Mouse (Mus musculus): ENCODE measurements at regions not wholly inside any gene's neighbourhood (a gene's known extent, or its start where the extent isn't known, plus 50 kb on each side); places are given as distances from the start of the nearest gene placed in this dataset.

DNA sequence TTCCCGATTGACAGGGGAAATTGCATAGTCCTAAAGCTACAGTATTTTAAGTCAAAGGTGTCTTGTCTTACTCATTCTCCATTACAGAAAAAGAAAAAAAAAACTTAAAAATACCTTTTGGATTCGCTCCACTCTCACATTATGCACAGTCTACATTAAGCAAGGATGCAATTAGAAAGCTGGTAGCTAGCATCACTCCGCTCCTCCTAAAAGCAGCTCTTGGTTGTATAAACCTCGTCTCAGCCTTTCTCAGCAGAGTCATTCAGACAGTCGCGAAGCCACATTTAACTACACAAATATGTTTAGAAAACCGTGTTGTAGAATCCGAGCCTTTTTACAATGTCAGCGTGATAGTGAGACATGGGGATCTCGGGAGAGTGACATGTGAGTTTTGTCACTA is 172.5 kb upstream of the Fat1 start:
- no peak for DNase-seq
- intact Hi-C loops (cut with DNase I): no loop called here

DNA sequence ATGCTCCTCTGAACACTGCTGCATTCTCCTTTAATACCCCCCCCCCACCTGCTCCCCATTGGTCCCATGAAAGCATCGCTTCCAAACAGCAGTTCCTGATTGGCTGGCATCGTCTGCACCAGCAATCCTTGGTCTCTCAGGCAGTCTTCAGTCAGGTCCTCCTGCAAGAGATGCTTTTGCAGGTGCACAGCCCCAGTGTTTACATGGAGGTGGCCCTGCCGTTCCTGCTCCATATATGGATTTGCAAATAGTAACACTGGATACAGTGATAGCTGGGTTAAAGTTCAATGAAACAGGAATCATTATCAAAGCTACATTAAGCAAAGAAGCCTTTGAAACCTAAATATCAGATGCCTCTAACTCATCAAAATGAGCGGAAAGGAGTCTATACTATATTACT is 170.1 kb upstream of the Fat1 start:
- intact Hi-C loops (cut with DNase I): no loop called here
- no peak for DNase-seq

DNA sequence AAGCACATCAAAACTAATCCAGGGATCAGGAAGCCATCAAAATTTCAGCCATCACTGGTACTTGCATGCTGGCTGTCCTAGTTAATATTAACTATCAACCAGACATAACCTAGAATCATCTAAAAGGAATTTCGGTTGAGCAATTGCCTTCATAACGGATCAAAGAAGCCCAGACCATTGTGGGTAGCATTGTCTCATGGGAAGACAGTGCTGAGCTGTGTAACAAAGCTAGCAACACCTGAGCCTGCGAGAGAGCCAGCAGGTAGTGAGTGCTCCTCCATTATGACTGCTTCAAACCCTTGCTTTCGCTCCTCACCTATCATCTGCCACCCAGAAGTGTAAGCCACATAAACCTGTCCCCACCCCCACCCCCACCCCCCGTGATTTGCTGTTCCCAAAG is 169.6 kb upstream of the Fat1 start:
- intact Hi-C loops (cut with DNase I): no loop called here
- no peak for DNase-seq

DNA sequence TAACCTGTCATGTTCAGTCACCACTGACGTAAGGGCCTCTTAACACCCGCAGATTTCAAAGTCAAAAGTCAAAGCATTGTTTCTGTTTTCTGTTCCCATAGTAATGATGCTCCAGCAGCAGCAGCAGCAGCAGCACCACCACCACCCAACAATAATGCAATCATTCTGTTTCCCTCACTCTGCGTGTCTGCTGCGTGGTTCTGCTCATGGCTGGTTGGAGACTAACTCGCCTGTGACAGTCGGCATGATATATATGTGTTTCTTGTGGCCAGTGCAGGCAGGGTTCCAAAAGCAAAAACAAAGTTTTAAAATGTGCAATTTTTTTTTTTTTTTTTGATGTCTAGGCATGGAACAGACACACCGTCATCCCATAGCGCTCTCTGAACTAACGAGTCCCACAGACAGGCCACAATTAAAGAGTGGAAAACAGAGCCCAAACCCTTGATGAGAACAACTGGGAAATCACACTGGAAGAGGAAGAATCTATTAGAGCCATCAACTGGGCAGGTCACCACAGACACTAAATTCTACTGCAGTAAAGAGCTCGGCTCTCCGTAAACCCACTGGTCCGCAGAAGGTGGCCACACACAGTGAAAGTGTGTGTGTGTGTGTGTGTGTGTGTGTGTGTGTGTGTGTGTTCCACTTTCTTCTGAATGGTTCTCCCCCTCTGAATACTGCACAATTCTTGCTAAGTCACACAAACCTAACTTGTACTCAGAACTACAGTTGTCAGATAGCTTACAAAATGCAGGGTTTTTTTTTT is 169.0 kb upstream of the Fat1 start:
- DNase-seq: no peak
- intact Hi-C loops (cut with DNase I): no loop called here

DNA sequence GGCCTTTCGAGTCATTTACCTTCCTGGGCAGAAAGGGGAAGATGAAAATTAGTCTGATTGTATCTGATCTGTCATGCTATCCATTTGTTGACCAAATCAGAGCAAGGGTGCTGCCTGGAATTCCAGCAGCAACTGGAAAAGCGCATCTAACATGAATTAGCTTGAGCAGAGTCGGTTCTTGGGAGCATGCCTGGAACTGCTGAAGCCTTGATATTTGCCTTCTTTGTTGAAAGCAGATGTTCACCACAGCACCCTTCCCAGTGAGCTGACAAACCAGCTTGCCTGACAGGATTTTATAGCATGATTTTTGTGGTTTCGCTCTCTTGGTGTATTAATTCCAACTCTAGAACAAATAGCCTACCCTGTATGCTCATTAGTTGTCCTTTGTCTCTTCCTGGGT is 168.0 kb upstream of the Fat1 start:
- intact Hi-C loops (cut with DNase I): no loop called here
- DNase-seq: no peak

DNA sequence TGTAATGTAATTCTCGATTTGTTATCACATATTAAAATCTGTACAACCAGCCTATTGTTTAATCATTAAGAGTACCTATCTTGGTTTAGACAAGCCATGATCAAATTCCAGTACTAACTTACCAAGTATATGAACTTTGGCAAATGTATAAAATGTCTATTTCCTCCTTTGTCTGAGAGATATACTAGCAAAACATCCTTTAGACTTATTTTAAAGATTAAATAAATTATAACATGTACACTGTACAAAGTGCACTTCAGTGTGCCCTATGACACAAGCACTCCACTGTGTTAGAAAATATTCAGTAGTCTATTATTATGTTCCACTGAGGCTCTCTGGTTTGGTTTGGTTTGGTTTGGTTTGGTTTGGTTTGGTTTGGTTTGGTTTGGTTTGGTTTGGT is 156.0 kb upstream of the Fat1 start:
- no peak for DNase-seq
- intact Hi-C loops (cut with DNase I): no loop called here

DNA sequence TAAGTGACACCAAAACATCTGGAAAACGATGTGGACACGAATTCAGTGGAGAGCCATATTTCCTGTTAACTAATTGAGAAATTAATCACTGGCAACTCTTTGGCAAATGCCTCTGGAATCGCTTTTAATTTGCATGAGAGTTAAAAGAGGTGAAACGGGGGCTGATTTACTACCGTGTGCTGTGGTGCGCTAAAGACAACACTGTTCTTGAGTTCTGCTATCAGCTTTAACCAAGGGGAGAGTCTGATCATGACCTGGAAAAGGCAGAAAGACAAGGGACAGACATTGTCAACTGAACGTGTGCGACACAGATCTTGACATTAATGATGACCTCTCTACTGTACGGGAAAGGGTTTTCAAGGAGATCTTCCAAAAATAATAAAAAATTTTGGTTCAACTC is 152.8 kb upstream of the Fat1 start:
- intact Hi-C loops (cut with DNase I): no loop called here
- no peak for DNase-seq

DNA sequence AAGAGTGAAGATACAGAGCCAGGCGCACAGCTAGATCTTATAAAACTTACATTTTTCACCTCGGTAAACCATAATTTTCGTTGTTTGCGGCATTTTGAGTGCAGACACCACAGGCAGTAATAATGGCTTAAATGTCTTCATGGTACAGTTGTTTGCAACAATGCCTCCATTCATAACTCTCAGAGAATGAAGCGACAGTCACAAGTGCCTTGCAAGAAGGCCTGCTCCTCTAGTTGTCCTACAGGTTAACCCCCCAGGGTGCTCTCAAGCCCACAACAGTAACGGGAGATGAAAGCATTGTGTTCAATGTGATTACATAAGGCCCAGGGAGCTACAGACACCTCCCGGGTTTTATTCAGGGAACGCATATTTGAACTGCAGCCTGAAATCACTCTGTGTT is 150.1 kb upstream of the Fat1 start:
- intact Hi-C loops (cut with DNase I): no loop called here
- DNase-seq: no peak

DNA sequence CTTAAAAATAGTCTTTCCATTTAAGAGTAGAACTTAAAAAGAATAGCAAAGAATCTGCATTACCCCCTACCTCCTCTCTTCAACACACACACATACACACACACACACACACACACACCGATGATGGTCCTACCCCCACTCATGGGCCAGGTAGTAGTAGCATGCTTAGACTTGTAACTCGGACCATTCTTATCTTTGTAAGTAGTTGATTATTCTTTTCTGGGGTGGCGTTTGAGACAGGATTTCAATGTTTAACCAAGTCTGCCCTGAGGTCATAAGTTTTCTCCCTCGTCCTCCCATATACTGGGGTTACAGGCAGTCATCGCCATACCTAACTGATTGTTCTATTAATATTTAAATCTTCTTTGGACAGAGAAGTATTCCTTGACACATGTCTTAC is 148.5 kb upstream of the Fat1 start:
- DNase-seq: no peak
- intact Hi-C loops (cut with DNase I): no loop called here

DNA sequence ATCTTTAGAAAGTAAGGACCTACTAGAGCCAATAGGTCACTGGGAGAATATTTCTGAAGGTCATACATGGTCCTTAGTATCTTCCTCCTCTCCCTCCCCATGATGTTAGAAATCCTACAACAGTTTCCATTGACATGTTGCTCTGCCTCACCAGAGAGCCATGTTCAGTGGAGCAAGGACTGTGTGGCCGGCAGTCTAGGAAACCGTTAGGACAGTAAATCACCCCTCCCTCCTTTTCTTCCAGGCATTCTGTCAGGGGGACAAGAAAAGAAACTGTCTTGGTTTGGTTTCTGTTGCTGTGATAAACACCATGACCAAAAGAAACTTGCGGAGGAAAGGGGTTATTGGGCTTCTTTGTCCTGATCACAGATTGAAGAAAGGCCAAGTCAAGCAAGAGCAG is 147.0 kb upstream of the Fat1 start:
- no peak for DNase-seq
- intact Hi-C loops (cut with DNase I): no loop called here

DNA sequence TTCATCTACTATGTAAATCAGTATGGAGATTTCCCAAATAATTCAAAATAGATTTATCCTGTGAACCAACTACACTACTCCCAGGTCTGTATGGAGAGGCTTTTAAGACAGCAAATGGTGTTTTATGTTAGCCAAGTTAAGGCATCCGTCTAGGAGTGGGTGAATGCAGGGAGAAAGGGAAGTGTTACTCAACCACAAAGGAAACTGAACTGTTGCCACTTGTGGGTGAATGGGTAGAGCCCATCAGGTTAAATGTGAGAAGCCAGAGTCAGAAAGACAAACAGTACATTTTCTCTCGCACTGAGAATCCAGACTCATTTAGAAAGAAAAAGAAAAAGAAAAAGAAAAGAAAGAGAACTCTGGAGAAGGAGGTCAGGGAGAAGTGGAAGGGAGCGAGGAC is 135.7 kb upstream of the Fat1 start:
- no peak for DNase-seq
- intact Hi-C loops (cut with DNase I): no loop called here

DNA sequence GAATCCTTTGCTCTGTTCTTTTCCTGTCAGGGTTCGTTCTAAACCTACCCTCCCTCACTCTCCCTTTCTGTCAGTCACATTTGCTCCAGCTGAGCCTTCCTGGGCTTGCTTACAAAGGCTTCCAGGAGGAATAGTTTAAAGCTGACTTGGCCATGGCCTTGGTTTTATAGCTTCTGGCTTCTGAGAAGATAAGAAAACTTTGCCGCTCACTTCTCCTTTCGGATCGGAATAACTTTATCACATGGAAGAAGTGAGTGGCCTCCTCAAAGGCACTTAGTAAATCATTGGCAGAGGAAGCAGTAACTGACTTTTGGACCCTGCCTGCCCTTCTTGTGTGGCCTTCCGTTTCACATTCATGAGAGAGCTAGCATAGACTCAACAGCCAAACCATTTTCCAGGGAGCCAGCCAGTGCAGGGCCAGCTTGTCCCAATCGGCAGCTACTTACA is 134.4 kb upstream of the Fat1 start:
- intact Hi-C loops (cut with DNase I): no loop called here
- no peak for DNase-seq

DNA sequence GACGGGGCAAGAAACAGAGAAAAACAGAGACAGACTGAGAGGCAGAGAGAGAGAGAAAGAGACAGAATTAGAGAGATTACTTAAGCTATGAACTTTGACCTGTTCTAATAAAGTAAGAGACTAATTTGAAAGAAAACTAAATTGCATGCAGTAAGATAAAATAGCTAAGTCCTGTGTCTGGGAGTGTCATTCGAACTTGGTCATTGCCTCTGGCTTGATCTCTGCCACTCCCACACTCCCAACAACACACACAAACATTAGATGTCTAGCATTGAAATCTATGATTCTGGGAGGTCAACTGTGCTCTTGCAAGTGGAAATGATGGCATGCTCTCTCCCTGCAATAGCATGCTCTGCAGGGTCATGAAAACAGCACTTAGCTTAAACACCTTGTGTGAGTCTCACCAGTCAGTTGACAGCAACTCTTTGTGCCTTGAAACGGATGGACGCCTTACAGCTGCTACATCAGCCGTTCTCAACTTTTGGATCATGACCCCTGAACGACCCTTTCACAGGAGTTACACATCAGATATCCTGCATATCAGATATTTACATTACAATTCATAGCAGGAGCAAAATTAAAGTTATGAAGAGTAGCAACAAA is 133.5 kb upstream of the Fat1 start:
- DNase-seq: no peak
- intact Hi-C loops (cut with DNase I): no loop called here

DNA sequence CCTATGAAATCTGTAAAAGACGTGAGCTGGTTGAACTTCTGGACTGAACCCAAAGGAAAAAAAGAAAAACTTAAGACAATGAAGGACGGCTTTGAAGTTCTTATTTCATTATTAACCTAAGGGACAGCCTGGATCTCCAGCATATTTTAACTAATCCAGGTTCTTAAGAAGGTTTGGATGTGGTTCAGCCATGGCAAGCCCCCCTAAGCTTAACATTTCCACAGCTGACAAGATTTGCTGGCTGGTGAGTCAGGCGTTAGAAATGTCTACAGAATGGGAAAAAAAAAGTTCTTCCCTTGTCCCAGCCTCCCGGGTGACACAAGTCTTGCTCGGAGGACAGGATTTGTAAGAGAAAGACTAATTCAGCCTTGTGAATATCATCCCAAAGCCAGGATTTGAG is 132.9 kb upstream of the Fat1 start:
- no peak for DNase-seq
- intact Hi-C loops (cut with DNase I): no loop called here

DNA sequence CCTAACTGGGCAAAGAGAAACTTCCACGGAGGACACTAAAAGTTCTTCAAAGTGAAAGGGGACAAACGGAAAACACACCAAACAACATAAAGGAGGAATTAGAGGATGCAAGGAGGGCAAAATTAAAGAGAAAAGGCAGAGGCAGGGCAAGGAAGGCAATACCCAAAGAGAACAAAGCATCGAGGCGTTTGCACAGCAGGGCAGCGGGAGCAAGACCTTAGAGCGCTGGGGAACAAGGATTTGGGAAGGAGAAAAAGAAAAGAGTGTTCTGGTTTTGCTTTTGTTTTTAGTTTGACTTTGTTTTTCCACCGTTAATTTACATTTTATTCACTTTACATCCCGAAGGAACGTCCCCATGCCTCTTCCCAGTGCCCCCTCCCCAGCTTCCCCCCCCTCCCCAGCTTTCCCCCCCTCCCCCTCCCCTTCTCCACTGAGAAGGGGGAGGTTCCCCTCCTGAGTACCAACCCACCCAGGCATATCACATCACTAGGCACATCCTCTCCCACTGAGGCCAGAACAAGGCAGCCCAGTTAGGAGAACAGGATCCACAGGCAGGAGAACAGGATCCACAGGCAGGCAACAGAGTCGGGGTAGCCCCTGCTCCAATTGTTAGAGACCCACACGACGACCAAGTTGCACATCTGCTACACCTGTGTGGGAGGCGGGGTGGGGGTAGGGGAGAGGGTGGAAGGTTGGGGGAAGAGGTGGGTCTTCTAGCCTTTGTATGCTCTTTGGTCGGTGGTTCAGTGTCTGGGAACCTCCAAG is 130.7 kb upstream of the Fat1 start:
- intact Hi-C loops (cut with DNase I): no loop called here
- no peak for DNase-seq

DNA sequence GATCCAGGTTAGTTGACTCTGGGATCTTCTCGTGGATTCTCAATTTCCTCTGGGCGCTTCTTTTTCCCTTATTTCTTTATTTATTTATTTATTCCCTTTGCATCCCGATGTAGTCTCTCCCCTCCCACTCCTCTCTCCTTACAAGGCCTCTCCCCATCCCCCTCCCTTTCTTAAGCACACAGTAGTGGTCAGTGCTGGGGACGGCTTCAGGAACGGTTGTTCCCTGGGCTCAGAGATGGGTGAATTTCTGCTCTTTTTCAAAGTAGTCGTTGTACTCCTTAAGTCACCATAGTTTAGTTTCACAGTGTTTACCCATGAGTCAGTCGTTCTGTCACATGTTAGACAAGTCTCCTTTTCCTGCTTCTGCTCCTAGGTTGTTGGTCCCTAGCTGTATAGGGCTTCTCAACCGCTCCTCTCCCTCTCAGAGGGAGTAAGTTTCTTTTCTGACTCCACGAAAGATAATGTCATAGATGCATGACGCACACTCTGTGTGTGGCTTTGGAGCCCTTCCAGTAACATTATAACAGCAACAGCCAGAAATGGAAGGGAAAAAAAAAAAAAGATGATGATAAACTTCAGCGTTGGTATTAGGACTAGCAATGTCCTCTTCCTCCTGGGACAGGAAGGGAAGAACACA is 129.9 kb upstream of the Fat1 start:
- intact Hi-C loops (cut with DNase I): no loop called here
- DNase-seq: no peak

DNA sequence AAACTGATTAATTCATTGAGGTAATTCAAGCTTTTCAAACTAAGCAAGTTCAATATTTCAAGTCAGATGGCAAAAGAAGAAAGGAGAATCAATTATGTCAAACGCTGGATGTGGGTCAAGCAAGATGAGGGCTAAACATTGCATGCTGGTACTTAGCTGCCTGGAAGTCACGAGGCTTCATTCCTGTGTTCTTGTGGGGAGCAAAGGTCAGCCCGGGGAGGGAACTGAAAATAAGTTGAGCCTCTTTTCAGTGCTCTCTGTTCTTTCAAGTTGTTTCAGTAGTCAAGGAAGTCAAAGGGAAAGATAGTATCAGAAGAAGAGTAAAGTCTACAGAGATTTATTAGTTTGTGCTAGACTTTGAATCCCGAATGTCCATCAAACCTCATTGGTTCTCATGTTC is 122.9 kb upstream of the Fat1 start:
- DNase-seq: no peak
- intact Hi-C loops (cut with DNase I): no loop called here

DNA sequence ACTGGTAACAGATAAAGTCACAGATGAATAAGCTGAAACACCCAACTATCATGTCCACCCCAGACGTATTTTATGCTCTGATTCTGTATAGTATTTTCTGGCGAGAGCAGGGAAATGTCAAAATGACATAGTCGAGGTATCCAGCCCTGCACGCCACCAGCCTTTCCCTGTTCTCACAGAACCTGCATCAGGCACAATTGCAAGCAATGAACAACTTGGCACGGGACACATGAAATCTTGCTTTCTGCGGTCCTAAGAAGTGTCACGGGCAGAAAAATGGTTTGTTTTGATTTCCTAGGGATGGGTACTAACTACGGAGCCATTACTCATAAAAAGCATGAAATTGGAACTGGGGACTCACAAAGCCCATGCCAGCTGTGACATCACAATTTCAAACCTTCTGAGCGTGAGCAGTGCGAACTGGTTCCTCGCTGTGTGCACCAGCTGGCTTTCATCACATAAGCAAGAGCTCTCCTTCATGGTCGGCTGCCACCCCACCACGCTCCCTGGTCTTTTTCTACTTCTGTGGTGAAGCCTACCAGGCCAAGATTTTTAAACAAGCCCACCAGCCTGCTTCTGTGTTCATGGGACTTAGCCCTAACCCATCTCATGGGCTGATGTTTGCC is 117.6 kb upstream of the Fat1 start:
- no peak for DNase-seq
- intact Hi-C loops (cut with DNase I): no loop called here

DNA sequence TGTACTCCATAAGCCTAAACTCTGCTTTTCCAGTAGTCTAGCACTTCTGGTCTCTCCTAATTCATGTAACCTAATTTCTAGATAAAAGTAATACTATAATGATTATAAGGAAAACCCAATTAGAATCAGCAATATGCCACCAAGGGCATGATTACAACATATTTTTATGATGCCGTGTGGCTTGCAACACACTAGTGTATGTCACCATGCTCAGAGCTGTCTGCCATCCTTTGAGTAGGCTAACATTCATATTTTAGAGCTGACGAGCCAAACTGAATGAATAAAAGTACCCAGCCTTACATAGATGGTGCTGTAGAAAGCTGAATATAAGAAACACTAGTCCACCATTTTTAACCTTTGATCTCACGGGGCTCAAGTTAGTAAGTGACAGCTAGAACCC is 116.0 kb upstream of the Fat1 start:
- intact Hi-C loops (cut with DNase I): no loop called here
- DNase-seq: no peak

DNA sequence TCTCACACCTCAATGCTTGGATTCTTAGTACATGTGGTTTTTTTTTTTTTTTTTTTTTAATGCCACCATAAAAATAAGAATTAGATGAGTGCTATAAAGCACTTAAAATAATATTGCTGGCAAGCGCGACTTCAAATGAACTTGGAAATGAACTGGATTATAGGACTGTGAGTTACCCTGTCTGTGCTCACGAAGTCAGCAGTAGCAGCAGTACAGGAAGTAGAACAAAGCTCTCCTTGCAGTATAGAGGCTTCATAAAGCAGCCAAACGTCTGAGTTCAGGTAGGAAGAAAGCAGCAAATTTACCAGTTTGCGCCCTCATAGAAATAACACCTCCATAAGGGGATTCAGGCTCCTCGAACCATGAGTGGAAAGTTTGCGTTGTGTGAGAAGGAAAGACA is 115.6 kb upstream of the Fat1 start:
- intact Hi-C loops (cut with DNase I): no loop called here
- no peak for DNase-seq

DNA sequence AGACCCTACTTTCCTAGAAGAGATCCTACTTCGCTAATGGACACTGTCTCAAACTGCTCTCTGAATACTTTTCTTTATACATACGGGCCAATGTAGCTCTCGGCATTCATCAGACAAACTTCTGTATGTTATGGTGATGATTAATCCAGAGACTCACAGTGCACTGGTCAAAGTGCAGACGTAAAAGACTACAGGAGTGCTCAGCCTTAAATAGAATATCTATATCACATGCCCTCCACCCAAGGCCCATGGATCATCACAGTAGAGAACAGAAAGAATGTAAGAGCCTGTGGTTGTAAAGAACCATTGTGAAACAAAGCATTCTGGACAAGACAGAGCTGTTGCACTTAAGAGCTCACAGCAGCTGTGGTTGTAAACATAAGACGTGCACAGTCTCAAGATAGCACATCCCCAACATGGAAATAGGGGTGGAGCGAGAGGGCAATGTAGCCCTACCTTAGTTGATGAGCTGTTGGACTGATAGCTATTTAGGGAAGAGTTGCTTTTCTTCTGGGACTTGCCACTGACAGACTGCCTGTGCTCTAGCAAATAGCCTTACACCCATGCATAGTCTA is 110.0 kb upstream of the Fat1 start:
- DNase-seq: no peak
- intact Hi-C loops (cut with DNase I): no loop called here

Data from gastrocnemius, postnatal 36 days (tissue).